Mouse (Mus musculus): ENCODE results near the gene Tmem117.

DNA sequence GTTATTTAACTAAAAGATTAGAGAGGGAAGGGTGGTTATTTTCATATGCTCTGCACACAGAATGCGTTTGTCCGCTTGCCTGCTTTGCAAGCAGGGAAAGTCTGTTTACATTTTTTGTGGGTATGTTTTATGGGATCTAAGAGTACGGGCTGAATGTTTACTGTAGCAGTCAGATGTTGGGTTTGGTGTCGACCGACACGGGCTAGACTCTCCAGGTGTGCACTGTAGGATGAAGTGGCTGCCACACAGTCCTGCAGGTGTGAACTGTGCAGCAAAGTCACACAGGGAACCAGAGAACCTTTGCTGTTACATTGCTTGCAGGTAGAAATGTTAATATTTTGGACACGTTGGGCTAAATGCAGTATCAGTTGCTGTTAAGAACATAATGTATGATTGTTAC, 31.9 kb downstream of the Tmem117 start:
- no peak for TF ChIP-seq CTCF (IDR thresholded peaks at IDR 0.05; ENCODE audit: low read depth, low read length)
- TF ChIP-seq POLR2A (IDR thresholded peaks at IDR 0.05; ENCODE audit: borderline replicate concordance, low read depth, low read length) = no peak

Data from bone marrow macrophage, adult 2 months (primary cell).